Mouse (Mus musculus) left cerebral cortex, postnatal 36 days (tissue): ENCODE measurements around the gene Nrf1. TPM values are rescaled to one million over a fixed set of nuclear protein-coding genes. Genes with fewer than 3 reads are reported as not detected.

Source experiments
- DNase-seq, 2 experiments: peaks; one replicate each; pipeline ENCODE4 v3.0.0; 2021 to 2022; ENCODE audit warnings: low spot score in 2 of 2, mixed read lengths in 1 of 2
- intact Hi-C: fragments of 180-260 bp; cut with DNase I; formaldehyde crosslinking; loops from one replicate; pipeline ENCODE4 v1.15.1; 2025
- total RNA-seq, 2 experiments: library from RNA; stranded (reverse); gene quantifications; 2 replicates each; pipeline ENCODE4 v1.2.3; 2021

Nrf1 gene
- total RNA-seq, 2 experiments from 2014 or later: 19.8 to 23.1 TPM

DNA sequence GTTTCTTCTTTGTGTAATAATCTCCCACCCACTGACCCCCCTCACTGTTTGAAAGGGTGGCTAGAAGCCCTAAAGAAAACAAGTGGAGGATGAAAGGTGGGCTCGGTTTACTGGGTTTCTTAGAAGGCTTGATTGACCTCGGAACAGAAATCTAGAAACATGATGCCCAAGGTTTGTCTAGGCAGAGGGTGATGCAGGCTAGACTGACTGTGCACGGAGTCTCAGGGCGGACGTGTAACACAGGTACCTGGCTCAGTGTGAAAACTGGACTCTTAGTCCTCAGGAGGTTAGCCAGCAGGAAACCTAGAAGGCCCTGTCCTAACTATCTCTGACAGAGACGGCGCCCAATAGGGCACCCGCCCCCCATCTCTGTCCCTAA, 124.6 kb downstream of the Nrf1 start:
- DNase-seq: no peak
- intact Hi-C loops: no loop called here

DNA sequence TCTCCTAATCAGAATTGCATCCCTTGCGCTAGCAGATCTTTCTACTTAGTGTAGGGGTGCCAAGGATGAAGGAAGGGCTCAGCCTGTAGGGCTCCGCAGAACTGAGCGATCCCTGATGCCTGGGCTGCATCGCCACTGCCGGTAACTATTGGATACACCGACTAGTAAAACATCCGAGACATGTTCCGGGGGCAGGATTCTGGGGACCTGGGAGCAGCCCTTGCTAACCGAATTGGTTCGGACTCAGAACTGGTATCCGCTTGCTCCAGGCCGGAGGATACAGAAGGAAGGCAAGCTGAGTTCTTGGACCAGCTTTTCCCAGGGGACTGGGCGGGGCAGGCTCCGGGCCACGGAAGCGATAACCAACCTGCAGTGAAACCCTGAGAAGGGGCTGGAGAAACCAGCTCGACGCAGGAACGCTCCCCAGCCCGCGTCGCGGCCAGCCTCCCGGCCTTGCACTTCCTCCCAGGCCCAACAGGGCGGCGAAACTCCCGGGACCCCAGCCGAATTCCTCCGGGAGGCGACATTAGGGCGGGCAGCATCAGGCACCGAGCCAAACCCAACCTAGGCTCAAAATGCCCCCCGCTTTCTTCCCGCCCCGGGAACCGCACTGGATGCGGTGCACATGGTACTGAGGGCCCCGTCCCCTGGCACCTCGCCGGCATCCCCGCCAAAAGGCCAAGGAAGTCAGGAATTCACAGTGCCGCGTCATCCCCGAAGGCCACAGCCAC, 125.2 kb downstream of the Nrf1 start:
- intact Hi-C loops: no loop called here
- DNase-seq: no peak

- intact Hi-C loops: no loop called here
- DNase-seq: no peak
Measured at GRCm38 (mm10) chr6:30173551-30174460, 126.0 kb downstream of the Nrf1 start.

DNA sequence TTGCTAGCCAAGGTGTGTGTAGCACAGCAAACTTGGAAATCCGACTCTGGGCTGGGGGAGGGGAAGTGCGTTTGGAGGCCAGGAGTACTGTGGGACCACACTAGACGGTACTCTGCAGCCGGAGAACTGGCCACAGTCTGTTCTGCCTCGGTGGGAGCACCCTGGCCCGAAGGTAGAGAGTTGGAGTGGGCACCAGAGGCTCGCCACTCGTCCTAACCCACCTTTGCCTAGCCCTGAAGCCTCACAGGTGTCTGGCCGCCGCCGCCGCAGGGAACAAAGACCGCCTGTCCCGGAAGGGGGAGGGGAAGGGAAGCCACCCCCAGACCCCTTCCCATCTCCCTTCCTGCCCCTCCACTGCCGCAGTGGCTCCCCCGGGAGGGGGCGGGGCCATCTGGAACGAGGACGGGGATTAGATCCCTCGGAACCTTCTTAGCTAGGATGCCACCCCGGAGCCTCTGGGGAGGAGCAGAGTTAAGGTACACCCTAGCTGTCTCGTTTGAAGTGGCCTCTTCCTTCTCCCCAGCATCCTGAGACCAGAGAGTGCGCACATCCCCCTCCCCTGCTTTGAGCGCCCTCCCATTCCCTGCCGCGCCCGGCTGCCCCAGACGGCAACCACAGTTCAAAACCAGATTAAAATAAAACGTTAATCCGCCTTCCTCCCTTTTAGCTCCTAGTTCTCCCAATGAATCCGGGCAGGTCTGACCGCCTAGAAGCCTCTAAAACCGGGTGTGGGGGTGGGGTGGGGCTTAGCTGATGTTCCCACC, 126.9 kb downstream of the Nrf1 start:
- intact Hi-C loops: no loop called here
- DNase-seq: no peak

- intact Hi-C loops: no loop called here
- DNase-seq: no peak
Measured at GRCm38 (mm10) chr6:30175225-30175917, 127.6 kb downstream of the Nrf1 start.

- intact Hi-C loops: no loop called here
- DNase-seq: no peak
Measured at GRCm38 (mm10) chr6:30175918-30176421, 128.2 kb downstream of the Nrf1 start.

GRCm38 (mm10) chr6:30176496-30176895, 128.7 kb downstream of the Nrf1 start:
- no peak for DNase-seq
- intact Hi-C loops: no loop called here

DNA sequence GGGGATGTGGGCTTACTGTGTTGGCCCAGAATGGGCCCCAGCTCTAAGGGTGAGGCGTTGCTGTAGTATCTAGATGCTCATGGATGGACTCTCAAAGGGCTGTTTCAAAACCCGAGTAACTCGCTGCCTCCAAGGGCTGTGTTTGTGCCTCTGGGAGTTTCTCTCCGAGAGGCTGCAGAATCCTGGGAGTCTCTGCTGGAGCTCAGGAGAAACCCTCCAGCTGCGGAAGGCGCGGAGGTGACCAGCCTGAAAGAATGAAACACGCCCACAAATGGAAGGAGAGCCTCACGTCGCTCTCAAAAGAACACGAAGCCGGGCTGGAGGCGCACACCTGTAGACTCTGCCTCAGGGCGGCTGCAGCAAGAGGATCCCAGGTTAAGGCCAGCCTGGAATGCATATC, 129.5 kb downstream of the Nrf1 start:
- DNase-seq: no peak
- intact Hi-C loops: no loop called here

DNA sequence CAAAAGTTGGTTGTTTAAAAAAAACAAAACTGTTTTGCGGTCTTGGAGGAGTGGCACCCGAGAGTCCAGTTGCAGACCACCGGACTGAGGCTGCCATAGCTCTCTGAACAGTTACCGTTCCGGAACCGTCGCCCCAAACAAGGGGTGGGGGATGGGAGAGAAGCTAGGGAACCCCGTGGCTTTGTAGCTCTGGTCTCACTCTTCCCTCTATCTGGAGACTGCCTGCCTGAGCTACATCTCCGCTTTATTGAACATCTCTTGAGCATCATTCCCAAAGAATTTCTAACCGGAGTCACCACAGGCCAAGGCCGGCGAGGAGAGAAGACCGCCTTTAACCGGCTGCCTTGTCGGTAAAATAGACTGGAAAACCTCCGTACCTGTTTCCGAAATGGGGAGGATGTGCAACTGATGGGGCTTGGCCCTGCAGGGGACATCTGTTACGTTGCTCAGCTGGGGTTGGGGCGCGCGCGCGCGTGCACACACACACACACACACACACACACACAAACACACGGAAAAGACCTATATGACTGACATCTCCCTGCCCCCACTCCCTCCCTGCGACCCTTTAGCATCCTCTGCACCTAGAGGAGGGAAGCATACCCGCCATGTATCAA, 130.3 kb downstream of the Nrf1 start:
- intact Hi-C loops: no loop called here

GRCm38 (mm10) chr6:30179046-30179445, 131.3 kb downstream of the Nrf1 start:
- DNase-seq: no peak
- intact Hi-C loops: no loop called here

More for the DNA sequence above, 130.3 kb downstream of the Nrf1 start:
- no peak for DNase-seq

- intact Hi-C loops: no loop called here
- no peak for DNase-seq
Measured at GRCm38 (mm10) chr6:30180321-30180720, 132.5 kb downstream of the Nrf1 start.

DNA sequence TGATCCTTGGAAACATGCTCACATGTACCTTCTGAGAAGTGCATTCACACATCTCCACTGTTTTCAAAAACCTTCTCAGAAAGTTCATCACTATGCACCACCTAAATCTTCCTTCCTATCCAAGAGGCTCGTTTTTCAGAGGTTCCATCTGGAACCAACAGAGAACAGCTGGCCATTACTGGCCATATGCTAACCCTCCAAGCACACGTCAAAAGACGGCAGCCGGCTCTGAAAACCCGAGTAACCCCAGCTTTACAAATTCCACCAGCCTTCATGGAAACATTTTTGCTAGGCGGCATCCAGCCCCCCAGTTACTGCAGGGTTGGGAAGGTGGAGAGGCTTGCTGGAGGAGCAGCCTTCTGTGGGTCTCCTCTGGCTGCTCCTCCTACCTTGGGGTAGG, 134.2 kb downstream of the Nrf1 start:
- no peak for DNase-seq
- intact Hi-C loops: no loop called here

DNA sequence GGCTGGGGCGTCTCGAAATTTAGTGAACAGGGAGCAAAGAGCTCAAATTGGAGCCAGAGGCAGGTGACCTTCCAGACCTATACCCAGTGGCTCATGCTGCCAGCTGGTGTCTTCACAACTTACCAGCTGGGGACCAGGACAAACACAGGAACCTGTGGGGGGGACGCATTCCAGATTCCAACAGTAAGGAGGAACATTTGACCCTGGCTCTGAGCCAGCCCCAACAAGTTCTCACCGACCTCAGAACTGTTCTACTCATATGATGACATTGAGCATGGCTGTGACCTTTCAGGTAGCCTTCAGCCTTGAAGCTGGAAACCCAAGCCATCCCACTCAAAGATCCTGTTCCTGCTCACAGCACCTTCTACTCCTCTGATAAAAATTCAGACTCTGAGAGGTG, 135.8 kb downstream of the Nrf1 start:
- DNase-seq: no peak
- intact Hi-C loops: no loop called here

DNA sequence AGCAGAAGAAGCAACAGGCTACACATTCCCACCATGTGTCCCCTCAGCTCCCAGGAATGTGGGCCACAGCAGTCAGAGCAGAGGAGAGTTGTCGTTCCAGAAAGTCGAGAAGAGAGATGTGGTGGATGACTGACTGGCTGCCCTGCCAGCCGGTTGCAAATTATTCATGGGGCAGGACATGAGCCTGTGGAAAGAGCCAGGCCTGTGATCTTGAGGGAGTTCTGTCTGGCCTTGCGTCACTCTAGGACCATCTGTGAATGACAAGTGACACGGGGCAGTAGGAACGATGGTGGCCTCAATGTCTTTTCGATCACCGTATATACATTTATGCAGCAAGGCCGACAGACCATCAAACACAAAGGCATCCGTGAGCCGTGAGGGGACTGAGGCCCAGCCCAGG, 147.9 kb downstream of the Nrf1 start:
- DNase-seq: no peak
- intact Hi-C loops: no loop called here

DNA sequence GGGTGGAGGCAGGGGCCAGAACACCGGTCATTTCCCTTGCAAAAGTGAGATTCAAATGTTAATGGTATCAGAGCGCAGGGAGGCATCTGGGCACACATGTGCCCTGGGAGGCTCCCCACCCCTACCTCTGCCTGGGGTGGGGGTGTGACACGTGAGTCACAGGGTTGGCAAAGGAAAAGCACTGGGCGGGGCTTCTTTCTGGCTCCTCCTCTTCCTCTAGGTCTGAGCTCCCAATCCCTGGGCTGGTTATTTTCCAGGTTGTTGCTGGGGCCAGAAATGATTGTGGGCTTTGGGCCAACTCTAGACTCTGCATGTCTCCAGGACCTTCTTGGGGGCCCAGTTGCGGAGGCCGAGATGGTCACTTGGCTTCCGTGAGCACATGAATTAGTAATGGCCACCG, 148.4 kb downstream of the Nrf1 start:
- intact Hi-C loops: no loop called here

More for the DNA sequence above, 148.4 kb downstream of the Nrf1 start:
- DNase-seq: no peak
